Mouse (Mus musculus) midbrain, embryonic 14.5 days (tissue): ENCODE data around the gene Rras. TPM values are rescaled to one million over a fixed set of nuclear protein-coding genes. Genes with fewer than 3 reads are reported as not detected.

ENCODE experiments used
- ATAC-seq: fragments of 200-750 bp; cut with Nextera tagmentation; 2 replicates; pipeline ENCODE4 v1.8.0; 2017; ENCODE audit warnings: moderate number of reproducible peaks, moderate library complexity; ENCODE audit not compliant: low FRiP score, low TSS enrichment
- DNase-seq: peaks from one replicate; pipeline ENCODE4 v3.0.0-alpha.2; 2015
- H3K27ac ChIP-seq: fragments of 300-500 bp; sonication (generic); replicated peaks from 2 replicates; pipeline ENCODE4 v1.5.1; 2014; ENCODE audit warnings: mild to moderate bottlenecking, low read depth, low read length, moderate library complexity
- H3K27me3 ChIP-seq: fragments of 300-500 bp; sonication (generic); 2 replicates; pipeline ENCODE4 v1.6.1; 2014; ENCODE audit warnings: low read length, control low read depth, mixed read lengths; ENCODE audit not compliant: control insufficient read depth, insufficient read depth
- H3K36me3 ChIP-seq: fragments of 300-500 bp; sonication (generic); 2 replicates; pipeline ENCODE4 v1.6.1; 2014; ENCODE audit warnings: low read length, control low read depth; ENCODE audit not compliant: control insufficient read depth, insufficient read depth
- H3K4me1 ChIP-seq: fragments of 300-500 bp; sonication (generic); 2 replicates; pipeline ENCODE4 v1.6.1; 2014; ENCODE audit warnings: mild to moderate bottlenecking, antibody characterized with exemption, low read length, control low read depth; ENCODE audit not compliant: control insufficient read depth, insufficient read depth
- H3K4me2 ChIP-seq: fragments of 300-500 bp; sonication (generic); 2 replicates; pipeline ENCODE4 v1.6.1; 2014; ENCODE audit warnings: mild to moderate bottlenecking, low read length, moderate library complexity
- H3K4me3 ChIP-seq: fragments of 300-500 bp; sonication (generic); replicated peaks from 2 replicates; pipeline ENCODE4 v1.5.1; 2014; ENCODE audit warnings: low read depth, low read length
- H3K9ac ChIP-seq: fragments of 300-500 bp; sonication (generic); replicated peaks from 2 replicates; pipeline ENCODE4 v1.6.1; 2014; ENCODE audit warnings: mild to moderate bottlenecking, low read length, moderate library complexity
- H3K9me3 ChIP-seq: fragments of 300-500 bp; sonication (generic); 2 replicates; pipeline ENCODE4 v1.6.1; 2016; ENCODE audit warnings: low read length, control low read depth, mixed read lengths; ENCODE audit not compliant: control insufficient read depth
- WGBS: fragments of 180-500 bp; shearing (Covaris S2); extraction: QIAGEN DNeasy Blood & Tissue Kit; methylation state at CpG from one replicate; pipeline ENCODE4 v1.1.7; 2014; 5-methylcytosine and 5-hydroxymethylcytosine counted together
- polyA plus RNA-seq: library from polyadenylated mRNA; unstranded; fragments of >200 nt; fragmentation: Nextera tagmentation; extraction: Ambion mirVana; gene quantifications from 2 replicates; pipeline ENCODE4 v1.2.1, GENCODE M21; 2014

Gene Rras
- polyA plus RNA-seq, 1 experiment from 2014 or later, result 13.2 TPM

DNA sequence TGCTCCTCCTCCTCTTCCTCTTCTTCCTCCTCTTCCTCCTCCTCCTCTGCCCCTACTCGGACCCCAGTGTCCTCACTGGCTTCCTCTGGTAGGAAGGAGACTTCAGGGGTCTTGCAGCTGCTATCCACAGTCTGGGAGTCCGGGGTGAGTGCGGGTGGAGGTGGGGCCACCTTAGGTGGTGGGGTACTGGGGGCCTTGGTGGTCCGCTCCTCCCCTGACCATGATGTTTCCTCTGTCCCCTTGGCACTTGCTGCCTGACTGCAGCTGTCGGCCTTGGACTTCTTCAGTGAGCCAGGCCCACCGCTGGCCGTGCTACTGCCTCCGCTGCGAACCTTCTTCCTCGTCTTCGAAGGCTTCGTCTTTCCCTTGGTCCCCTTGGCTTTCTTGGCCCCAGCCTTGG is 11.3 kb upstream of the Rras start:
- DNase-seq, result no peak
- Histone ChIP-seq H3K4me3 (no peak overlapping the region), H3K4me1 (no peaks in the 10 kb centered on the region), H3K4me2 (no peak overlapping the region), H3K36me3 (peaks cover 96% of the 10 kb centered on the region), H3K27ac (no peak overlapping the region), H3K27me3 (no peaks in the 10 kb centered on the region), H3K9me3 (no peaks in the 10 kb centered on the region), H3K9ac (no peak overlapping the region)
- ATAC-seq, result no peak
- 96% methylated on average over 12 of the region's 12 CpGs for WGBS

DNA sequence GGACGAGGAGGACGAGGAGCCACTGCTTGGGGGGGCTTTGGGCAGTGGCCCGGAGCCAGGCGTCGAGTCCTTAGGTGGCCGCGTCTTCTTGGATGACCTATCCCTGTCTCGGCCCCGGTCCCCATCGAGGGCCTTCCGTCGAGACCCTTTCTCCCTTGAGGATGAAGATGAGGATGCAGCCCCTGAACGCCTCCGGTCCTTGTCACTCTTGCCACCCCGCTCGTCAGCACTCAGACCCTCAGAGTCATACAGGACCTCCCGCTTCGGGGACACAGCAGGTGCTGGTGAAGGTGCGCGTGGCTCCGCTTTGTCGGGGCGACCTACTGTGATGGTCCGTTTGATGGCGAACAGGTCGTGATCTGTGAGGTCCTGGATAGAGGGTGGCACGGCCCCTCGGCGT is 10.6 kb upstream of the Rras start:
- Histone ChIP-seq H3K27ac (no peak overlapping the region), H3K4me2 (no peak overlapping the region), H3K4me3 (no peak overlapping the region), H3K27me3 (no peaks in the 10 kb centered on the region), H3K36me3 (peaks cover 96% of the 10 kb centered on the region), H3K9ac (no peak overlapping the region), H3K9me3 (no peaks in the 10 kb centered on the region), H3K4me1 (no peaks in the 10 kb centered on the region)
- no peak for ATAC-seq
- WGBS, result 96% methylated on average over 29 of the region's 29 CpGs
- DNase-seq, result no peak

DNA sequence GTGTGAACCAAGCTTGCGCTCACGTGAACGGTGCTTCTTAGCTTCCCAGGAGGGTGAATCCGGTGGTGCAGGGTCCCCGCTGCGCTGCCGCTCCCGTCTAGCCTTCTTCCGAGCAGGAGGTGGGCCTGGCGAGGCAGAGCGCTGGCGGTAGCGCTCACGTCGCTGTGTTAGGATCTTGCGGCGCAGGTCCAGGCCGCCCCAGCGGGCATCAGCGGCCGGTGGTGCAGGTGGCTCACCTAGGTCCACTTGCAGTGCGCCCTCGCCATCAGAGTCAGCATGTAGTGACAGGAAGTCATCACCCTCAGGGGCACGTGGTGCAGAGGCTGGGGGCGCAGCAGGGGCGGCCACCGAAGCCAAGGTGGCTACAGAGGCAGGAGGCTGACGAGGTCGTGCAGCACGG is 9.9 kb upstream of the Rras start:
- H3K4me3 ChIP-seq, result no peak overlapping the region
- no peak for DNase-seq
- H3K4me1 ChIP-seq, result no peaks in the 10 kb centered on the region
- H3K9ac ChIP-seq, result no peak overlapping the region
- no peaks in the 10 kb centered on the region for H3K27me3 ChIP-seq
- ATAC-seq, result no peak
- H3K27ac ChIP-seq, result no peak overlapping the region
- no peaks in the 10 kb centered on the region for H3K9me3 ChIP-seq
- 95% methylated on average over 30 of the region's 30 CpGs for WGBS
- peaks cover 96% of the 10 kb centered on the region for H3K36me3 ChIP-seq
- no peak overlapping the region for H3K4me2 ChIP-seq

DNA sequence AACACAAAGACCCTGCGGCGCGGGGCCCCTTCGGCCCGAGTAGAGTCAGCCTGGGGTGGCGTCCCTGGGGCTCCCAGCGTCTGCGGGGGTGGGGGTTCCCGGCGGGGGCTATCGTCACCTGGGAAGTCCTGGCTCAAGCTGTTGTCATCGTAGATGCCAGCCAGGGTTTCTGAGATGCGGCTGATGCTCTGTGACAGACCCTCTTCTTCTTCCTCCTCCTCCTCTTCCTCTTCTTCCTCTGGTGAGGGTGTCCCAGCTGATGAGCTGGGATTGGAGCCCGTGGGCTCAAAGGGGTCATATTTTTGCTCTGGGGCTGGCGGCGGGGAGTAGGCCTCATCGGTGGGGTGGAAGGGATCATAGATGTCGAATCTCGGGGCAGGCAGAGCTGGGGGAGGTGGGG is 9.3 kb upstream of the Rras start:
- no peaks in the 10 kb centered on the region for H3K9me3 ChIP-seq
- WGBS, result 96% methylated on average over 19 of the region's 19 CpGs
- no peaks in the 10 kb centered on the region for H3K4me1 ChIP-seq
- no peak overlapping the region for H3K27ac ChIP-seq
- H3K4me2 ChIP-seq, result no peak overlapping the region
- H3K27me3 ChIP-seq, result no peaks in the 10 kb centered on the region
- no peak for ATAC-seq
- no peak overlapping the region for H3K9ac ChIP-seq
- no peak for DNase-seq
- H3K4me3 ChIP-seq, result no peak overlapping the region
- H3K36me3 ChIP-seq, result peaks cover 92% of the 10 kb centered on the region

DNA sequence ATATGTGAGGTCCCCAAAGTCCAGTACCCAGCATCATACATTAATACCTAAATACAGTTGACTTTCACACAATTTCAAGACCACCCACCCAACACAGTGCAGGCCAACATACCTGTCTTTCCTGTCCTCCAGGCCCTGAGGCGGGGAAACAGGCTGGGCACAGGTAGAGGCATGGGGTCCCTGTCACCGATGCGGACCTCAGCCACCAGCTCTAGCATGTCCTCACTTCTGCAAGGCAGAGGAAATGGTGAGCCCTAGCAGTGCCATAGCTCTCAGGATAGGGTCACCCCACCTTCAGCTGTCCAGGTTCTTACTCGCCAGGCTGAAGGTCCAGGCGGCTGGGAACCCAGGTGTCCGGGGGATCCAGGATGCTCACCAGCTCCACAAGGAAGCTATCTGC is 5.8 kb upstream of the Rras start:
- Histone ChIP-seq H3K4me2 (no peak overlapping the region), H3K27ac (no peak overlapping the region)
- WGBS, result 97% methylated on average over 6 of the region's 6 CpGs

DNA sequence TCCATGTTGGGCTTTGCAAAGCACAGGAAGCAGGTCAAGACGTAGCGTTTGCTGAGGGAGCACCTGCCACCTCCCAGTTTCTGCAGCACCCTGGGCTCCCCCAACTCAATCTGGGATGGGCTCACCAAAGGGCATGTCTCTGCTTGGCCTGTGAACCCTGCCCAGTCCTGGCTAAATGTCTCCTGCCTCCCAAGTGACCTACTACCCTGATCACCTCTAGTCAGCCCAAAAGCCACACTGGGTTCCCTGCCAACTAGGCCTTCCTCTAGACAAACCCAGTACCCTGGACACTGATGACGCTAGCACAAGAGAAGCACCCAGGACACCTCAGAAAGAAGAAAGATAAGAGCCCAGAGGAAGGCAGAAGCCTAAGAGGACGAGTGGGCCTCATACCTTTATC is 4.9 kb upstream of the Rras start:
- Histone ChIP-seq H3K4me3 (no peak overlapping the region), H3K9ac (no peak overlapping the region), H3K27ac (no peak overlapping the region), H3K27me3 (no peaks in the 10 kb centered on the region), H3K4me2 (no peak overlapping the region), H3K9me3 (no peaks in the 10 kb centered on the region), H3K36me3 (peaks cover 49% of the 10 kb centered on the region), H3K4me1 (peaks cover 20% of the 10 kb centered on the region)
- WGBS, result 88% methylated on average over 4 of the region's 4 CpGs
- DNase-seq (no peak), ATAC-seq (no peak)

More for the DNA sequence above, 5.8 kb upstream of the Rras start:
- no peak for DNase-seq
- Histone ChIP-seq H3K4me3 (no peak overlapping the region), H3K9ac (no peak overlapping the region), H3K36me3 (peaks cover 58% of the 10 kb centered on the region), H3K27me3 (no peaks in the 10 kb centered on the region), H3K9me3 (no peaks in the 10 kb centered on the region), H3K4me1 (peaks cover 15% of the 10 kb centered on the region)
- no peak for ATAC-seq

DNA sequence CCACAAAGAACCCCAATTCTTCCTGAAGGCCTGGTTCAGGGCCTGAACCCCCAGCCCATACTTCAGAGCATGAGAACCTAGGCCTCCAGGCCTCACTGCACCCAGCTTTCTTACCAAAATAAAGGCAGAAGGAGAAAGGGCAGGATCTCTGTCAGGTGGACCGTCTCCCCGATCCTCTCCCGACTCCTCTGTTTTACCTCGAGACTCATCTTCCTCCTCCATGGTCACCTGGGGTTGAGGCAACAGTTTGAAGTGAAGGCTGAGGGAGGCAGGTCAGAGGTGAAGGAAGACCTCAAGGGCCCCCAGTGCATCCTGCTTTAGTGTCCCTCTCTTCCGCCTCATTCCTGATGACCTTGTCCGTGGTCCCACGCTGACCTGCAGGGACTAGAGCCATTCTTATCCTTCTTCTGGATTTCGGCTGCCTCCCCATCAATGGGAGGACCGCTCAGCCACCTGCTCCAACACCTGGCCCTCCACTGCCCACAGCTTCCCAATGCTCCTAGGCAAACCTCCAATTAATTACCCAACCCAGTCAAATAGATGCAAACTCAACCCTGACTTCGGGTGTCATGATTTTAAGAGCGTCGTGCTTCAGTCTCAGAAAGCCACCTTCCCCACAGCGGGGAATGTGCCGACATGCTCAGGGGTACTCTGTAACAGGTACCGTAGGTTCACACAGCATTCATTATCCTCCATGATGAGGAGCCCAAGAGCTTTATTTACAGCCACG is 4.2 kb upstream of the Rras start:
- Histone ChIP-seq H3K36me3 (peaks cover 42% of the 10 kb centered on the region), H3K4me2 (no peak overlapping the region), H3K4me1 (peaks cover 24% of the 10 kb centered on the region), H3K9me3 (no peaks in the 10 kb centered on the region), H3K9ac (no peak overlapping the region), H3K27ac (no peak overlapping the region), H3K4me3 (no peak overlapping the region), H3K27me3 (no peaks in the 10 kb centered on the region)
- ATAC-seq, result no peak
- DNase-seq, result no peak
- 94% methylated on average over 16 of the region's 16 CpGs for WGBS

DNA sequence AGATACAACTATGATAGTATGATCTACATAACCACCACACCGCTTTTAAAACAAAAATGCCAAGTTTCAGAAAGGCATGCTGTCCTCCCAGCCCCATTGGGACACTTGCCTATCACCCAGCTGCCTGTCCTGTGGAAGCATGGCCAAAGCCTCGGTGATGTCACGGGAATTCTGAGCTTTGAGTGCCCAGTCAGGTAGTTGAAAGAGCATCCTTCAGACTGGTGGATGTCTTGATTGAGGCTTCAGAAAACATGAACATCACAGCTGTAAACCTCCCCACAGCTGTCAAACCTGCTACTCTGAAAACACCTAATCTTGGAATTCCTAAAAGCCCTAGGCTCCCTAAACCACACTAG is 3.7 kb upstream of the Rras start:
- H3K27ac ChIP-seq, result no peak overlapping the region
- H3K27me3 ChIP-seq, result no peaks in the 10 kb centered on the region
- no peak overlapping the region for H3K4me2 ChIP-seq
- no peaks in the 10 kb centered on the region for H3K9me3 ChIP-seq
- H3K36me3 ChIP-seq, result peaks cover 37% of the 10 kb centered on the region
- H3K4me1 ChIP-seq, result peaks cover 24% of the 10 kb centered on the region
- 95% methylated on average over 3 of the region's 3 CpGs for WGBS
- H3K4me3 ChIP-seq, result no peak overlapping the region
- DNase-seq (no peak), ATAC-seq (no peak)
- H3K9ac ChIP-seq, result no peak overlapping the region

DNA sequence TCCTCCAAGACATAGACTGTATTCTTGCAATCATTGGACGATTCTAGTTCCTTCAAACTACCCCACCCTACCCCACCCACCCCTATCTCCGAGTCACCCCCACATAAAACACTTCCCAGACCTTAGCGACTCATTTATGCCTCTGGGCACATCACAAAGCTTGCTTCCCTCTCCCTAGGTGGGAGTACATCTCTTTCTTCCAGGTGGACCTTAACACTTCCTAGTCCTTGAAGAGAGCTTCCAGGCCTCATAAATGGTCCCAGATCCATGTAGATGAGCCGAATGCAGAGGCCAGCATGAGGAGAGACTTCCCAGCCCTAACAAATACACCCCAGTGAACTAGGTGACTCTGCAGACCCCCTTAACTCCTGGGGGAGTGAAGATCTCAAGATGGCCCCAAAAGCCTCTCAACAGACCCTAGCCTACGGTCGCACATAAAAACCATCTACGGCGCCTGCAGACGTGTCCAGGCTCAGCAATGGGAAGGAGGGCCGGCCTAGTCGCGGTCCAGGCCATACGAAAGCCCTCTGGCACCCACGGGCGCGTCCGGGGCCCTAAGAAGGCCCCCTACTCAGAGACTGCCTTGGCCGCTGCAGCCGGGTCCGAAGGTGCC is 2.3 kb upstream of the Rras start:
- DNase-seq (no peak), ATAC-seq (no peak)
- H3K4me1 ChIP-seq, result peaks cover 24% of the 10 kb centered on the region
- peak overlapping the region; percentile 81 for H3K4me2 ChIP-seq
- peak overlapping the region; percentile 81 for H3K27ac ChIP-seq
- H3K9ac ChIP-seq, result peak overlapping the region; percentile 82
- H3K27me3 ChIP-seq, result no peaks in the 10 kb centered on the region
- H3K36me3 ChIP-seq, result peaks cover 23% of the 10 kb centered on the region
- peak overlapping the region; percentile 66 for H3K4me3 ChIP-seq
- H3K9me3 ChIP-seq, result no peaks in the 10 kb centered on the region
- 2% methylated on average over 20 of the region's 20 CpGs for WGBS
